Mouse (Mus musculus) MEL (cell line): Measurements from ENCODE around the gene Myo1e. TPM values are rescaled to one million over a fixed set of nuclear protein-coding genes. Genes with fewer than 3 reads are reported as not detected.

Experiments used
- DNase-seq: peaks from one replicate; pipeline ENCODE4 v3.0.0; 2011; ENCODE audit warnings: low read depth, low spot score
- H3K27ac ChIP-seq: 2 replicates; pipeline ENCODE4 v1.5.1; 2012; ENCODE audit warnings: low read depth, mild to moderate bottlenecking, control low read depth, low read length, moderate library complexity; ENCODE audit not compliant: control insufficient read depth
- H3K27me3 ChIP-seq, 2 experiments: fragments of 150-350 bp in 1 of 2; sonication (generic) in 1 of 2; 2 replicates each; pipeline ENCODE4 v1.6.1; 2012; ENCODE audit warnings: low read length in 2 of 2, mild to moderate bottlenecking in 2 of 2, improper control_type of control experiment in 1 of 2, moderate library complexity in 1 of 2; ENCODE audit not compliant: insufficient read depth in 2 of 2, control insufficient read depth in 1 of 2
- H3K36me3 ChIP-seq, 2 experiments: 2 replicates each; pipeline ENCODE4 v1.6.1; 2012 to 2014; ENCODE audit warnings: low read length in 2 of 2, improper control_type of control experiment in 1 of 2, inconsistent platforms in 1 of 2, mild to moderate bottlenecking in 1 of 2; ENCODE audit not compliant: insufficient read depth in 2 of 2, control insufficient read depth in 1 of 2
- H3K4me1 ChIP-seq, 2 experiments: fragments of 150-350 bp in 1 of 2; sonication (generic) in 1 of 2; 2 replicates each; pipeline ENCODE4 v1.6.1; 2012; ENCODE audit warnings: low read length in 2 of 2, improper control_type of control experiment in 1 of 2, mild to moderate bottlenecking in 1 of 2; ENCODE audit not compliant: insufficient read depth in 2 of 2, control insufficient read depth in 1 of 2
- H3K4me3 ChIP-seq, 2 experiments: fragments of 150-350 bp in 1 of 2; sonication (generic) in 1 of 2; 2 replicates each; pipeline ENCODE4 v1.5.1; 2012; ENCODE audit warnings: low read depth in 2 of 2, low read length in 2 of 2, mild to moderate bottlenecking in 2 of 2, moderate library complexity in 2 of 2, control low read depth in 1 of 2, improper control_type of control experiment in 1 of 2; ENCODE audit not compliant: control insufficient read depth in 1 of 2, insufficient read depth in 1 of 2
- H3K79me2 ChIP-seq: 2 replicates; pipeline ENCODE4 v1.6.1; 2012; ENCODE audit warnings: mild to moderate bottlenecking, low read length, moderate library complexity; ENCODE audit not compliant: control insufficient read depth, poor library complexity, insufficient read depth
- H3K9ac ChIP-seq: 2 replicates; pipeline ENCODE4 v1.6.1; 2012; ENCODE audit warnings: low read depth, mild to moderate bottlenecking, control low read depth, low read length, moderate library complexity; ENCODE audit not compliant: control insufficient read depth, poor library complexity, severe bottlenecking
- H3K9me3 ChIP-seq: fragments of 150-350 bp; sonication (generic); replicated peaks from 2 replicates; pipeline ENCODE4 v1.6.1; 2012; ENCODE audit warnings: mild to moderate bottlenecking, low read length, improper control_type of control experiment, moderate library complexity; ENCODE audit not compliant: insufficient read depth
- BHLHE40 ChIP-seq: IDR thresholded peaks from 2 replicates; pipeline ENCODE4 v1.6.1; 2012; ENCODE audit warnings: low read depth, mild to moderate bottlenecking, inconsistent platforms, low read length, improper control_type of control experiment, borderline replicate concordance
- CHD2 ChIP-seq: IDR thresholded peaks from 2 replicates; pipeline ENCODE4 v1.6.1; 2011; ENCODE audit warnings: low read length, improper control_type of control experiment
- CTCF ChIP-seq, 3 experiments: IDR thresholded peaks in 2 of 3; conservative IDR thresholded peaks in 1 of 3; 2 replicates each; pipeline ENCODE4 v1.5.1; 2011 to 2012; ENCODE audit warnings: low read length in 3 of 3, low read depth in 2 of 3, mild to moderate bottlenecking in 2 of 3, improper control_type of control experiment in 1 of 3, inconsistent platforms in 1 of 3, mixed read lengths in 1 of 3, moderate library complexity in 1 of 3; ENCODE audit not compliant: control insufficient read depth in 1 of 3, insufficient read depth in 1 of 3, poor library complexity in 1 of 3, severe bottlenecking in 1 of 3
- E2F4 ChIP-seq: IDR thresholded peaks from 2 replicates; pipeline ENCODE4 v1.6.1; 2011; ENCODE audit warnings: low read depth, low read length, improper control_type of control experiment, borderline replicate concordance
- ELF1 ChIP-seq: IDR thresholded peaks from 2 replicates; pipeline ENCODE4 v1.6.1; 2014; ENCODE audit warnings: low read depth, mild to moderate bottlenecking, inconsistent platforms, low read length, improper control_type of control experiment, moderate library complexity
- EP300 ChIP-seq, 2 experiments: IDR thresholded peaks; 2 replicates each; pipeline ENCODE4 v1.6.1; 2011; ENCODE audit warnings: improper control_type of control experiment in 2 of 2, low read length in 2 of 2, low read depth in 1 of 2, mild to moderate bottlenecking in 1 of 2
- GABPA ChIP-seq: IDR thresholded peaks from 2 replicates; pipeline ENCODE4 v1.6.1; 2012; ENCODE audit warnings: low read depth, mild to moderate bottlenecking, inconsistent platforms, low read length, improper control_type of control experiment, moderate library complexity
- HCFC1 ChIP-seq: IDR thresholded peaks from 2 replicates; pipeline ENCODE4 v1.6.1; 2012; ENCODE audit warnings: low read depth, mild to moderate bottlenecking, inconsistent platforms, low read length, improper control_type of control experiment, moderate library complexity
- MAFK ChIP-seq: IDR thresholded peaks from 2 replicates; pipeline ENCODE4 v1.6.1; 2011; ENCODE audit warnings: low read depth, mild to moderate bottlenecking, low read length, improper control_type of control experiment, borderline replicate concordance
- MAX ChIP-seq: IDR thresholded peaks from 2 replicates; pipeline ENCODE4 v1.6.1; 2011; ENCODE audit warnings: low read length, improper control_type of control experiment
- MEF2A ChIP-seq: IDR thresholded peaks from 2 replicates; pipeline ENCODE4 v1.6.1; 2014; ENCODE audit warnings: low read depth, mild to moderate bottlenecking, inconsistent platforms, low read length, improper control_type of control experiment; ENCODE audit not compliant: poor library complexity, insufficient replicate concordance, severe bottlenecking; ENCODE audit errors: extremely low read depth
- MXI1 ChIP-seq: IDR thresholded peaks from 2 replicates; pipeline ENCODE4 v1.6.1; 2011; ENCODE audit warnings: mild to moderate bottlenecking, low read depth, low read length, improper control_type of control experiment
- NELFE ChIP-seq: IDR thresholded peaks from 2 replicates; pipeline ENCODE4 v1.6.1; 2011; ENCODE audit warnings: low read depth, low read length, improper control_type of control experiment
- NRF1 ChIP-seq: IDR thresholded peaks from 2 replicates; pipeline ENCODE4 v1.6.1; 2014; ENCODE audit warnings: low read depth, mild to moderate bottlenecking, inconsistent platforms, low read length, improper control_type of control experiment, moderate library complexity; ENCODE audit not compliant: poor library complexity, insufficient read depth, severe bottlenecking
- POLR2A ChIP-seq, 2 experiments: IDR thresholded peaks; 2 replicates each; pipeline ENCODE4 v1.6.1; 2011 to 2012; ENCODE audit warnings: low read length in 2 of 2, mild to moderate bottlenecking in 2 of 2, control low read depth in 1 of 2, improper control_type of control experiment in 1 of 2, low read depth in 1 of 2, moderate library complexity in 1 of 2; ENCODE audit not compliant: control insufficient read depth in 1 of 2, insufficient read depth in 1 of 2, poor library complexity in 1 of 2
- POLR2AphosphoS5 ChIP-seq: IDR thresholded peaks from 2 replicates; pipeline ENCODE4 v1.6.1; 2012; ENCODE audit warnings: low read depth, borderline replicate concordance, mild to moderate bottlenecking, inconsistent platforms, low read length, moderate library complexity, mixed read lengths
- RAD21 ChIP-seq: IDR thresholded peaks from 2 replicates; pipeline ENCODE4 v1.6.1; 2011; ENCODE audit warnings: mild to moderate bottlenecking, low read depth, low read length, improper control_type of control experiment
- RCOR1 ChIP-seq: IDR thresholded peaks from 2 replicates; pipeline ENCODE4 v1.6.1; 2012; ENCODE audit warnings: low read depth, mild to moderate bottlenecking, inconsistent platforms, low read length, improper control_type of control experiment
- SIN3A ChIP-seq: IDR thresholded peaks from 2 replicates; pipeline ENCODE4 v1.6.1; 2012; ENCODE audit warnings: low read length, improper control_type of control experiment, inconsistent platforms
- SMC3 ChIP-seq: IDR thresholded peaks from 2 replicates; pipeline ENCODE4 v1.6.1; 2011; ENCODE audit warnings: low read depth, low read length, improper control_type of control experiment
- TCF12 ChIP-seq: IDR thresholded peaks from 2 replicates; pipeline ENCODE4 v1.6.1; 2014; ENCODE audit warnings: low read depth, mild to moderate bottlenecking, inconsistent platforms, low read length, improper control_type of control experiment, moderate library complexity
- UBTF ChIP-seq: IDR thresholded peaks from 2 replicates; pipeline ENCODE4 v1.6.1; 2012; ENCODE audit warnings: low read depth, mild to moderate bottlenecking, inconsistent platforms, low read length, improper control_type of control experiment, moderate library complexity, borderline replicate concordance; ENCODE audit not compliant: insufficient read depth
- ZC3H11A ChIP-seq: IDR thresholded peaks from 2 replicates; pipeline ENCODE4 v1.6.1; 2012; ENCODE audit warnings: low read depth, mild to moderate bottlenecking, inconsistent platforms, low read length, improper control_type of control experiment
- ZNF384 ChIP-seq: IDR thresholded peaks from 2 replicates; pipeline ENCODE4 v1.6.1; 2012; ENCODE audit warnings: low read depth, mild to moderate bottlenecking, inconsistent platforms, low read length, improper control_type of control experiment
- polyA plus RNA-seq, 2 experiments: library from polyadenylated mRNA; stranded (reverse) in 1 of 2; unstranded in 1 of 2; fragments of >175 nt in 1 of 2; fragments of >200 nt in 1 of 2; gene quantifications; 2 replicates each; pipeline versions ENCODE4 v1.2.1 to v1.2.4; 2012; ENCODE audit warnings: low replicate concordance in 2 of 2, low read depth in 1 of 2; ENCODE audit not compliant: insufficient read length in 2 of 2, insufficient read depth in 1 of 2, missing spikeins in 1 of 2
- total RNA-seq: library from RNA; depleted of rRNA; stranded (reverse); fragments of 300-350 nt; gene quantifications from 2 replicates; pipeline ENCODE4 v1.2.3, GENCODE M21; 2012

Myo1e gene
- total and polyA plus RNA-seq, 3 experiments, result 4.9 to 7.8 TPM; not detected in 1

DNA sequence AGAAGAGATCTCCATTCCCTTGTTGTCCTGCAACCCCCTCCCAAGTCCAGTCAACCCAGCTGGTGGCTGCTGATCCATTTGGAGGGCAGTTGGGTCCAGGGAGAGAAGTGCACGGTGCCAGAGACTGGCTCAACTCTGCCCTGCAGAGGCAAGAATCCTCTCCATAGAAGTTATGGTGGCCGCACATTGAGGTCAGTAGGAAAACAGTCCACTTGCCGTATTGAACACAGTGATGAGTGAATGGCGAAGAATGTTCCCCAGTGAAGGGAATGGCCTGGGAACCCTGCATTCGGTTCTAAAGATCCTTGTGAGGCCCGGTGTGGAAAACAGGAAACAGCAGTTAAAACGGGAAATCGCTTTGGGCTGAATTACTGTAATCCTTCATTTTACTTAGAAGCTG, 56.0 kb downstream of the Myo1e start:
- DNase-seq, result no peak
- TF ChIP-seq POLR2A (IDR thresholded peaks at IDR 0.05; ENCODE audit: control insufficient read depth in 1 of 2, insufficient read depth in 1 of 2, low read depth in 1 of 2, low read length in 2 of 2, poor library complexity in 1 of 2) (no peak), BHLHE40 (no peak), MAX (no peak), CTCF (IDR thresholded peaks at IDR 0.05 in 2 of 3, conservative IDR thresholded peaks at IDR 0.05 in 1 of 3; ENCODE audit: control insufficient read depth in 1 of 3, insufficient read depth in 1 of 3, low read depth in 2 of 3, low read length in 3 of 3, poor library complexity in 1 of 3, severe bottlenecking in 1 of 3) (no peak), HCFC1 (no peak), ZNF384 (no peak), E2F4 (no peak), CHD2 (no peak)
- TF ChIP-seq, all 39 proteins: peak for 0
- H3K9ac ChIP-seq, result no peak overlapping the region
- H3K27ac ChIP-seq, result no peak overlapping the region
- no peaks in the 10 kb centered on the region for H3K79me2 ChIP-seq
- peaks cover 13 to 20% of the 10 kb centered on the region in 2 experiments for H3K27me3 ChIP-seq
- no peaks in the 10 kb centered on the region for H3K9me3 ChIP-seq
- no peaks in the 10 kb centered on the region for H3K36me3 ChIP-seq
- H3K4me1 ChIP-seq, result no peaks in the 10 kb centered on the region
- H3K4me3 ChIP-seq, result no peak overlapping the region

DNA sequence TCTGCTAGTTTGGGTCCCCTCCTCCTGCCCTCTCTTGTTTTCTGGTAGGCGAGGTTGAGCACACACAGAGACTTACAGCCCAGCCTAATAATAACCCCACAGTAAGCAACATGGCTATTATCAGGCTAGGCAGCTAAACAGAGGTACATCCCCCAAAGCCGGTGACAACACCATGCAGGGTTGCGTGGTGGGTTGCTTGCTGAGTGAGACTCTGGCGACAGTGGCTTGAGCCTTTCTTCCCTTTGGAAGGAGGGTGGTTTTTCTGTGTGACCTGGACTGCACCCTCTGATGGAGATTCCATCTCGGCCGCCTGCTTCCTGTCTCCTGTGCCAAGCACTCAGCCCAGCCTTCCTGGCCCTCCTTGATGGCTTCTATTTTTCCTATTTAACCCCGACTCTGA, 56.6 kb downstream of the Myo1e start:
- Histone ChIP-seq H3K79me2 (no peaks in the 10 kb centered on the region), H3K4me3 (no peak overlapping the region), H3K27me3 (peaks cover 13 to 20% of the 10 kb centered on the region in 2 experiments), H3K4me1 (no peaks in the 10 kb centered on the region), H3K36me3 (no peaks in the 10 kb centered on the region), H3K9ac (no peak overlapping the region), H3K27ac (no peak overlapping the region), H3K9me3 (no peaks in the 10 kb centered on the region)
- TF ChIP-seq MXI1, result no peak
- TF ChIP-seq NRF1, result no peak
- TF ChIP-seq TCF12, result no peak
- TF ChIP-seq SIN3A, result no peak
- DNase-seq, result no peak

DNA sequence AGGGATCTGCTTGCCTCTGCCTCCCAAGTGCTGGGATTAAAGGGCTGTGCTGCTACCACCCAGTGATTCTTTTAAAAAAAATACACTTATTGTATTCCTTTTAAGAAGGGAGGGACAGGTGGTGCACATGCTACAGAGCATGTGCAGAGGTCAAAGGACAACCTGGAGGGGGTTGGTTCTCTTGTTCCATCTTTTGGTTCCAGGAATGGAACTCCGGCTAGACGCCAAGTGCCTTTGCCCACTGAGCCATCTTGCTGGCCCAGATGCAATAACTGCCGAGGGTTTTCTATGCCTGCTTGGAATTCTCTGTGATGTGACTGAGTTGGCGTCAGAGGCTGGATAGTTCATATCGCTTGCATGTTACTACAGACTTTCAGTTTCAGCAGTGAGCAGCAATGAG, 58.4 kb downstream of the Myo1e start:
- H3K36me3 ChIP-seq, result no peaks in the 10 kb centered on the region

More for the DNA sequence above, 58.4 kb downstream of the Myo1e start:
- Histone ChIP-seq H3K27ac (no peak overlapping the region), H3K9ac (no peak overlapping the region), H3K4me3 (no peak overlapping the region), H3K79me2 (no peaks in the 10 kb centered on the region), H3K9me3 (no peaks in the 10 kb centered on the region), H3K27me3 (peaks cover 13 to 19% of the 10 kb centered on the region in 2 experiments), H3K4me1 (no peaks in the 10 kb centered on the region)
- DNase-seq, result no peak
- TF ChIP-seq CTCF (IDR thresholded peaks at IDR 0.05 in 2 of 3, conservative IDR thresholded peaks at IDR 0.05 in 1 of 3; ENCODE audit: control insufficient read depth in 1 of 3, insufficient read depth in 1 of 3, low read depth in 2 of 3, low read length in 3 of 3, poor library complexity in 1 of 3, severe bottlenecking in 1 of 3), result no peak
- no peak for TF ChIP-seq GABPA
- TF ChIP-seq RCOR1, result no peak
- TF ChIP-seq RAD21, result no peak
- TF ChIP-seq SIN3A, result no peak
- TF ChIP-seq POLR2AphosphoS5, result no peak
- no peak for TF ChIP-seq EP300 (IDR thresholded peaks at IDR 0.05; ENCODE audit: low read depth in 1 of 2, low read length in 2 of 2)
- TF ChIP-seq NELFE, result no peak
- TF ChIP-seq ELF1, result no peak
- TF ChIP-seq MEF2A, result no peak
- no peak for TF ChIP-seq UBTF
- no peak for TF ChIP-seq ZC3H11A
- no peak for TF ChIP-seq SMC3
- TF ChIP-seq MAFK, result no peak
